30 mouse cellular contexts compared by ENCODE assay signal in the genomic region with DNA sequence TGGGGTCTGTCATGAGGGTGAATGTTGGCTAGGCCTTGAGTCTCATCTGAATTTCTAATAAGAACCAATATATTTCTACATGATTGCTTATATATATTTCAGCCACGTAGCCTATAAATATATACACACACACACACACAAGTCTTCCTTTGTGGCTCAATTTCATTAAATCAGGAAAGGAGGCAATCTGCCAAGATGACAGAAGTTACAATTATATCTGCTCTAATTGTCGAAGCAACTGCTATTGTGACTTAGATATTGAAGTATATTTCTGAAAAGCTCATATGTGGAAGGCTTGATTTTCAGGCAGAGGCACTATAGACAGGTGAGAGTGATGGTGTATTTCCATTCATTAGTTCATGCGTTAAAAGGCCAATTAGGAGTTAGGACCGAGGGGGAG.
DNase-seq lines count a peak whose midpoint lies in the region; ATAC-seq and TF ChIP-seq lines count a peak whose summit lies in the region.
"Had no signal": no experiment of that assay in that cellular context is flagged by ENCODE, and none has a peak within 500 bp of the region (broad histone marks: within the 10 kb centered on the region; RNA-seq: fewer than 3 reads in every experiment).

No protein-coding gene starts in this region.

- no peak for ATAC-seq in midbrain, postnatal 0 days (ENCODE audit: low FRiP score)
- ATAC-seq in midbrain, embryonic 13.5 days, result no peak
- ATAC-seq: forebrain, embryonic 13.5 days; forebrain, postnatal 0 days; hindbrain, embryonic 16.5 days; inflammation-experienced regulatory T-cells, adult 6 months; intestine, embryonic 16.5 days; Patski had no signal

- TF ChIP-seq POLR2A in brain, embryonic 14.5 days (IDR thresholded peaks at IDR 0.05; ENCODE audit: borderline replicate concordance, extremely low read depth, insufficient read depth, insufficient read length, poor library complexity, severe bottlenecking), result no peak

- H3K9ac ChIP-seq in midbrain, postnatal 0 days (replicated peaks; ENCODE audit: low read length, poor library complexity, severe bottlenecking), result no peak overlapping the region
- H3K9ac ChIP-seq in midbrain, embryonic 13.5 days (replicated peaks), result no peak overlapping the region
- H3K9ac ChIP-seq: embryonic facial prominence, embryonic 13.5 days; forebrain, embryonic 13.5 days; forebrain, postnatal 0 days; hindbrain, embryonic 13.5 days had no signal

- H3K27ac ChIP-seq in midbrain, postnatal 0 days (ENCODE audit: low read depth, low read length), result no peak overlapping the region
- no peak overlapping the region for H3K27ac ChIP-seq in midbrain, embryonic 13.5 days
- H3K27ac ChIP-seq: embryonic facial prominence, embryonic 10.5 days; embryonic facial prominence, embryonic 13.5 days; forebrain, embryonic 13.5 days; gastrocnemius, adult 2 months; hindbrain, embryonic 13.5 days had no signal

- H3K4me1 ChIP-seq in midbrain, postnatal 0 days (ENCODE audit: insufficient read depth, low read length), result no peaks in the 10 kb centered on the region
- no peaks in the 10 kb centered on the region for H3K4me1 ChIP-seq in midbrain, embryonic 13.5 days (replicated peaks)
- H3K4me1 ChIP-seq: embryonic facial prominence, embryonic 10.5 days; embryonic facial prominence, embryonic 13.5 days; forebrain, embryonic 13.5 days; hindbrain, embryonic 13.5 days had no signal

- DNase-seq in cerebellum, adult 9-10 months, result peak; percentile 66
- DNase-seq in cerebellum, postnatal 36 days, result no peak
- DNase-seq in cerebellum, postnatal 14 days, result peak; percentile 15 to 59
- no peak for DNase-seq in cerebellum, postnatal 4 days (ENCODE audit: low spot score in 2 of 2)
- DNase-seq in midbrain, postnatal 0 days (ENCODE audit: low spot score), result peak; percentile 2
- peak; percentile 11 for DNase-seq in brain, embryonic 14.5 days (ENCODE audit: low read depth)
- no peak for DNase-seq in adrenal gland, adult 18-20 months (ENCODE audit: low spot score in 2 of 2)
- DNase-seq: adrenal gland, adult 2 months; adrenal gland, postnatal 14 days; B cell, adult 2 months; embryo, embryonic 11 days; forebrain, postnatal 0 days; gastrocnemius, adult 2 months; gastrocnemius, postnatal 14 days; heart, adult 11 months; kidney, adult 18-20 months; kidney, adult 9 months had no signal

- WGBS in midbrain, postnatal 0 days, result 68% methylated on average over 4 of the region's 4 CpGs
- WGBS in midbrain, embryonic 13.5 days, result 65% methylated on average over 4 of the region's 4 CpGs

- no peaks in the 10 kb centered on the region for H3K9me3 ChIP-seq in midbrain, postnatal 0 days (ENCODE audit: low read length)
- H3K9me3 ChIP-seq in midbrain, embryonic 13.5 days, result no peaks in the 10 kb centered on the region
- H3K9me3 ChIP-seq: embryonic facial prominence, embryonic 10.5 days; embryonic facial prominence, embryonic 13.5 days; forebrain, embryonic 13.5 days; G1E; hindbrain, embryonic 13.5 days had no signal

- no peak overlapping the region for H3K4me3 ChIP-seq in midbrain, postnatal 0 days (ENCODE audit: low read depth, low read length)
- no peak overlapping the region for H3K4me3 ChIP-seq in midbrain, embryonic 13.5 days (replicated peaks)
- H3K4me3 ChIP-seq: embryonic facial prominence, embryonic 10.5 days; embryonic facial prominence, embryonic 13.5 days; erythroblast, embryonic 14.5 days; forebrain, embryonic 13.5 days; gastrocnemius, adult 2 months; hindbrain, embryonic 13.5 days had no signal

- H3K4me2 ChIP-seq in midbrain, postnatal 0 days (ENCODE audit: low read depth, low read length, poor library complexity, severe bottlenecking), result no peak overlapping the region
- no peak overlapping the region for H3K4me2 ChIP-seq in midbrain, embryonic 13.5 days (replicated peaks)
- H3K4me2 ChIP-seq: embryonic facial prominence, embryonic 13.5 days; forebrain, embryonic 13.5 days; heart, embryonic 11.5 days; hindbrain, embryonic 13.5 days had no signal

- H3K27me3 ChIP-seq in midbrain, postnatal 0 days (ENCODE audit: insufficient read depth, low read length), result no peaks in the 10 kb centered on the region
- H3K27me3 ChIP-seq in midbrain, embryonic 13.5 days, result no peaks in the 10 kb centered on the region
- H3K27me3 ChIP-seq: CH12.LX; embryonic facial prominence, embryonic 13.5 days; forebrain, embryonic 13.5 days; hindbrain, embryonic 13.5 days had no signal

- H3K36me3 ChIP-seq in midbrain, postnatal 0 days (ENCODE audit: insufficient read depth, low read length), result no peaks in the 10 kb centered on the region
- H3K36me3 ChIP-seq in midbrain, embryonic 13.5 days, result no peaks in the 10 kb centered on the region
- H3K36me3 ChIP-seq: embryonic facial prominence, embryonic 10.5 days; embryonic facial prominence, embryonic 13.5 days; G1E; hindbrain, embryonic 13.5 days had no signal

- TF ChIP-seq CTCF in midbrain, postnatal 0 days (IDR thresholded peaks at IDR 0.05), result no peak
- TF ChIP-seq CTCF in brain, embryonic 14.5 days (IDR thresholded peaks at IDR 0.05; ENCODE audit: borderline replicate concordance, extremely low read depth, insufficient read depth, insufficient read length), result no peak

Comparison
In these comparisons a context has a peak if more than half of its experiments do, and no peak if none do; other contexts are left out.
1. DNase-seq: peak in cerebellum, adult 9-10 months (single experiment), cerebellum, postnatal 14 days (2 of 2), midbrain, postnatal 0 days (single experiment) and brain, embryonic 14.5 days (single experiment); none in cerebellum, postnatal 36 days (0 of 2), cerebellum, postnatal 4 days (0 of 2) and adrenal gland, adult 18-20 months (0 of 2).